Mouse (Mus musculus): ENCODE data around the gene Kalrn.

The Kalrn gene

GRCm38 (mm10) chr16:34040276-34040675 lies 533.1 kb downstream of the Kalrn start:
- DNase-seq (ENCODE audit: low read depth, low spot score): no peak

GRCm38 (mm10) chr16:34039736-34040135 lies 533.6 kb downstream of the Kalrn start:
- no peak for DNase-seq (ENCODE audit: low read depth, low spot score)

GRCm38 (mm10) chr16:34036327-34037047 lies 536.8 kb downstream of the Kalrn start:
- no peak for DNase-seq (ENCODE audit: low read depth, low spot score)

GRCm38 (mm10) chr16:34035780-34036179 lies 537.6 kb downstream of the Kalrn start:
- no peak for DNase-seq (ENCODE audit: low read depth, low spot score)

- no peak for DNase-seq (ENCODE audit: low read depth, low spot score)
These were observed 539.1 kb downstream of the Kalrn start for GRCm38 (mm10) chr16:34034267-34034666.

GRCm38 (mm10) chr16:34032011-34032645 lies 541.2 kb downstream of the Kalrn start:
- DNase-seq (ENCODE audit: low read depth, low spot score): no peak

- DNase-seq (ENCODE audit: low read depth, low spot score): no peak
These were observed 541.8 kb downstream of the Kalrn start for GRCm38 (mm10) chr16:34031565-34031964.

- no peak for DNase-seq (ENCODE audit: low read depth, low spot score)
These were observed 543.0 kb downstream of the Kalrn start for GRCm38 (mm10) chr16:34030379-34030778.

- DNase-seq (ENCODE audit: low read depth, low spot score): no peak
These were observed 543.5 kb downstream of the Kalrn start for GRCm38 (mm10) chr16:34029790-34030189.

GRCm38 (mm10) chr16:34017241-34017640 lies 556.1 kb downstream of the Kalrn start:
- no peak for DNase-seq (ENCODE audit: low read depth, low spot score)

GRCm38 (mm10) chr16:34011991-34012845 lies 561.1 kb downstream of the Kalrn start:
- DNase-seq (ENCODE audit: low read depth, low spot score): no peak

- DNase-seq (ENCODE audit: low read depth, low spot score): no peak
These were observed 563.8 kb downstream of the Kalrn start for GRCm38 (mm10) chr16:34009567-34009966.

- no peak for DNase-seq (ENCODE audit: low read depth, low spot score)
These were observed 567.3 kb downstream of the Kalrn start for GRCm38 (mm10) chr16:34005986-34006385.

GRCm38 (mm10) chr16:34004128-34004578 lies 569.2 kb downstream of the Kalrn start:
- no peak for DNase-seq (ENCODE audit: low read depth, low spot score)

- DNase-seq (ENCODE audit: low read depth, low spot score): no peak
These were observed 569.7 kb downstream of the Kalrn start for GRCm38 (mm10) chr16:34003566-34004127.

- DNase-seq (ENCODE audit: low read depth, low spot score): no peak
These were observed 572.6 kb downstream of the Kalrn start for GRCm38 (mm10) chr16:34000715-34001114.

GRCm38 (mm10) chr16:33999388-33999787 lies 573.9 kb downstream of the Kalrn start:
- no peak for DNase-seq (ENCODE audit: low read depth, low spot score)

GRCm38 (mm10) chr16:33998011-33998410 lies 575.3 kb downstream of the Kalrn start:
- no peak for DNase-seq (ENCODE audit: low read depth, low spot score)

GRCm38 (mm10) chr16:33996030-33996429 lies 577.3 kb downstream of the Kalrn start:
- peak; percentile 61 for DNase-seq (ENCODE audit: low read depth, low spot score)

- DNase-seq (ENCODE audit: low read depth, low spot score): no peak
These were observed 577.8 kb downstream of the Kalrn start for GRCm38 (mm10) chr16:33995496-33995895.

GRCm38 (mm10) chr16:33994321-33994720 lies 579.0 kb downstream of the Kalrn start:
- no peak for DNase-seq (ENCODE audit: low read depth, low spot score)

GRCm38 (mm10) chr16:33990712-33991111 lies 582.6 kb downstream of the Kalrn start:
- DNase-seq (ENCODE audit: low read depth, low spot score): no peak

Measured in CD4-positive helper T cell, adult 2 months (primary cell).